Mouse (Mus musculus) embryo, embryonic 9.5 days (tissue): ENCODE measurements around the gene Vps33b.

Source experiments
- DNase-seq: peaks from one replicate; pipeline ENCODE4 v3.0.0-alpha.2; 2017; ENCODE audit errors: extremely low spot score

Gene Vps33b

DNA sequence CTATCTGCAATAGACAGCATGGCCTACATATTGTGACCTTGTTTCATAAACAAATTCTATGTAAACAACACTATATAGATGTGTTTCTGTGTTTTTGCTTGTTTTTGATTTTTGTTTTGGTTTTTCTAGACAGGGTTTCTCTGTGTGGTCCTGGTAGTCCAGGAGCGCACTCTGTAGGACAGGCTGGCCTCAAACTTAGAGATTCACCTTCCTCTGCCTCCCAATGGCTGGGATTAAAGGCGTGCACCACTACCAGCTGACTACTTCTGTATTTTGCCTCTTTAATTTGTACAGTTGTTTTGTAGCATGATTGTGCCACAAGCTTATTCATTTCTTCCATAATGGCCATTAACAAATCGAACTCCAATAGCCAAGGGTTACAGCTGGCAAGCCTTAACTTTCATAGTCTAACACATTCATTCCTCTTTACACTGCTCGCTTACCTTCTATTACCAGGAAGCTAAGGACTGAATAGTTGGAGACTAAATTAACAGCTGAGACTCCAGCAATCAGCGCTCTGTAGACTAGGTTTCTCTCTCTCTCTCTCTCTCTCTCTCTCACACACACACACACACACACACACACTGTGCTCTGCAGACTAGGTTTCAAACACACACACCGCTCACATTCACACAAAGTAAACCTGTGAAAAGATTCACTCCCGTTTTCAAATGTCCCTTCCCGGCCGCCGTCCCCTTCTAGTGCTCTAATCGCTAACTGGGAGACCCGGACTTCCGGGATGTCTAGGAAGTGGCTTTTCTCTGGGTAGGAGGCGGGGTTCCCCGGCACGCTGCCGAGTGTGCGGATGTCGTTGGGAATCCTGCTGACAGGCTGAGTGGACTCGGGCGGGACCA is at the start of gene Vps33b:
TSS of gene Vps33b (plus strand) at position 753 of the 854 bp plus-strand sequence.
- DNase-seq = peak; percentile 92

DNA sequence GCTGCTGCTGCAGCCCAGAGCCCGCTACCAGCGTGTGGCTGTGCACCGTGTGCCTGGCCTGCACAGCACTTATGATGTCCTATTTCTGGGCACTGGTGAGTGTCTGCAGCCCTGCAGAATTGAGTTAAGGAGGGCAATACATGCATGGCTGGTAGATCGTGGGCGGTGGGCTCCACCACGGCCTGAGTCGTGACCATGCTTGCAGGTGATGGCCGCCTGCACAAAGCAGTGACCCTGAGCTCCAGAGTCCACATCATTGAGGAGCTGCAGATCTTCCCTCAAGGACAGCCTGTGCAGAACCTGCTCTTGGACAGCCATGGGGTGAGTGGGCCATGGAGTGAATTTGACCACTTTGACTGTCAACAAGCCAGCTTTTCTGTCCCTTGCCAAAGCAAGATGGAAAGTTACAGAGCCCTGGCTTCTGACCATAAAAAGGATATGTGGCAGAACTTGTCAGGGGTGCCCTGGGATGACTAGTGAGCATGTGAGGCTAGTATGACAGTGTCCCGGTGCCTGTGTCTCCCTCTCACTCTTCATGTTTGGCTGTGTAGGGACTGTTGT is 49.1 kb upstream of the Vps33b start:
- no peak for DNase-seq

- DNase-seq = no peak
Measured at GRCm38 (mm10) chr7:80221179-80221750, 48.2 kb upstream of the Vps33b start.

DNA sequence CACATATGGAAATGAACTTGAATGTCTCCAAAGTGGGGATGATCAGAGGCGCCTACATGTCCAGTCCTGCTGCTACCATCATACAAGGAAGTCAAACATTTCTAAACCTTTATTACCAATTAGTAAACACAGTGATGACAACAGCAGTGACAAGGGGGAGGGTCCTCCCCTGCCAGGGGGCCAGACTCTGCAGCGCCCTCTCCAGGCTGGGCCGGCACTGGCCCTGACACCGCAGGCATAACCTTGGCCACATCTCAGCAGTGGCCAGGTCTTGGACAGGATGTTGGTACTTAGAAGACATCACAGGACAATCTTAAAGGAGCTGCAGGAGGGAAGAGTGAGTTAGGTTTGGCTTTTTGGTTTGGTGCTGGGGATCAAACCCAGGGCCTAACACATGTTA is 42.4 kb upstream of the Vps33b start:
- no peak for DNase-seq

- no peak for DNase-seq
Measured at GRCm38 (mm10) chr7:80230196-80230595, 39.3 kb upstream of the Vps33b start.

DNA sequence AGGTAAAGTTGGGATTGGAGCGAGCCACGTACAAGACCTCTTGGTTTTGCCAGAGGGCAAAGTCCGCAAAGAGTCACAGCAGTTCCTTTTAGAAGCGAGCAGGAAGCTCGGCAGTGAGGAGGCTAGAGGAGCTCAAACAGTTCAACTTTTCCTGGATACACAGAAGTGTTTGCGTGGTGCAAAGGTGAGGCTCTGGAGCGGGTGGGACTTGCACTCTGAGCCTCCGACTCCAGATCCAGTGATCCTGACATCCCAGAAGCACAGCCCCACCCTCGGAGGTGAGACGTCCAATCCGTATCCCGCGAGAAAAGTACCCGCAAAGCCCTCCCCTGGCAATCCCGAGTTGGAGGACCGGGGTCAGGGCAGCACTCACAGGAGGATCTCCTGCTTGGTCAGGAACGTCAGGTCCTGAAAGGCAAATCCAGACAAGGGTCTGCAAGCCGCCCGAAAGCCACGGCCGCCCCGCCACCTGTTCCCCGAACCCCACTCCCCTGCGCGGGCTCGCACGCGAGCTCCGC is 37.4 kb upstream of the Vps33b start:
- DNase-seq = no peak

GRCm38 (mm10) chr7:80232489-80233029 is 36.9 kb upstream of the Vps33b start, which contains the start of the genes Cib1 and Gdpgp1:
Gene Cib1 (minus strand): TSS chr7:80232813.
Gene Gdpgp1 (plus strand): TSS chr7:80232865.
- peak; percentile 99 for DNase-seq

GRCm38 (mm10) chr7:80233799-80234198 is 35.6 kb upstream of the Vps33b start:
- no peak for DNase-seq

DNA sequence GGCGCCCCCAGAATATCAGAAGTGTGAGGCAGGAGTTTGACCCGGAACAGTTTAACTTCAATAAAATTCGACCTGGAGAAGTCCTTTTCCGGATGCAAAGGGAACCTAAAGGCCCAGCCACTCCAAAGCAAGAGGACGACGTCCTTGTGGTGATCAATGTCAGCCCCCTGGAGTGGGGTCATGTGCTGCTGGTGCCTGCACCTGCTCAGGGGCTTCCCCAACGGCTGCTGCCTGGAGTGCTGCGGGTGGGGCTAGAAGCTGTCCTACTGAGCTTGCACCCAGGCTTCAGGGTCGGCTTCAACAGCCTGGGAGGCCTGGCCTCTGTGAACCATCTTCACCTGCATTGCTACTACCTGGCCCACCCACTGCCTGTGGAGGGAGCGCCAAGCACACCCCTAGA is 30.9 kb upstream of the Vps33b start:
- DNase-seq = no peak

GRCm38 (mm10) chr7:80241661-80242060 is 27.8 kb upstream of the Vps33b start:
- no peak for DNase-seq

- no peak for DNase-seq
Measured at GRCm38 (mm10) chr7:80244851-80245250, 24.6 kb upstream of the Vps33b start.

GRCm38 (mm10) chr7:80246148-80246721 is 23.2 kb upstream of the Vps33b start, which contains the start of gene Ttll13:
Gene Ttll13 (plus strand): TSS chr7:80246376.
- peak; percentile 97 for DNase-seq

DNA sequence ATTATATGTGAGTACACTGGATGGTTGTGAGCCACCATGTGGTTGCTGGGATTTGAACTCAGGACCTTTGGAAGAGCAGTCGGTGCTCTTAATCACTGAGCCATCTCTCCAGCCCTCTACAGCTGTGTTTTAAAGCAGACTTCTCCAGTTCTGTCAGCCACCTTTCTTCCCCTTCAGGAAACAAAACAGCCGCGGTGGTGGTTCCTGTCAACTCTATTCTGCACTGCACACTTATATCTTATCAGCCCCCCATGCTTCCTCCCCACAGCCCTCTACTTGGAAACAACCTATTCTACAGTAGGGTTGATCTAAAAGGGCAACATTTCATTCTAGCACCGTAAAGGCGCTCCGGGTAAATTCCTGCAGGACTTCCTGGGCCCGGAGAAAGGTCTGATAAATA is 22.6 kb upstream of the Vps33b start:
- no peak for DNase-seq

- no peak for DNase-seq
Measured at GRCm38 (mm10) chr7:80252437-80252836, 17.0 kb upstream of the Vps33b start.

DNA sequence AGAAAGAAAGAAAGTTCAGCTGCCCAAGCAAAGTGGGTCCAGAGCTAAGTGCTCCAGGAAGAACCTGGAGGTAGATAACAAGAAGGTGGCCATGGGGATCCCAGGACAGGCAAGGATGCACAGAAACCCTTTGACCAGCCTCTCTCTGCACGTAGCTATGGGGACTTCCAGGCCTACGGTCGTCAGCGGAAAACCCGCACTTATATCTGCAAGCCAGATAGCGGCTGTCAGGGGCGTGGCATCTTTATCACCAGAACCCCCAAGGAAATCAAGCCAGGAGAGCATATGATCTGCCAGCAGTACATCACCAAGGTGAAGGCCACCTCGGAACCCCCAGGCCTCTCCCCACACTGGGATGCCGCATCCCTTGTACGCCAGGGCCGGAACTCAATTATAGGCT is 16.6 kb upstream of the Vps33b start:
- DNase-seq = no peak

DNA sequence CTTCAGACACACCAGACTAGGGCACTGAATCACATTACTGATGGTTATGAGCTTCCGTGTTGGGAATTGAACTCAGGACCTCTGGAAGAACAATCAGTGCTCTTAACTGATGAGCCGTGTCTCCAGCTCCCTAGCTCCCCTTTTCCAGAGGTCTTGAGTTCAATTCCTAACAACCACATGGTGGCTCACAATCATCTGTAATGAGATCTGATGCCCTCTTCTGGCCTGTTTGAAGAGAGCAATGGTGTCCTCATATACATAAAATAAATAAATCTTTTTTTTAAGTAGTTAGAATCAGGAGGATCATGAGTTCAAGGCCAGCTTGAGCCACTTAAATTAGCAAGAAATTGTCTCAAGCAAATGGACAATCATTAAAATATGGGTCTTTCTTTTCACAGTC is 13.5 kb upstream of the Vps33b start:
- no peak for DNase-seq

DNA sequence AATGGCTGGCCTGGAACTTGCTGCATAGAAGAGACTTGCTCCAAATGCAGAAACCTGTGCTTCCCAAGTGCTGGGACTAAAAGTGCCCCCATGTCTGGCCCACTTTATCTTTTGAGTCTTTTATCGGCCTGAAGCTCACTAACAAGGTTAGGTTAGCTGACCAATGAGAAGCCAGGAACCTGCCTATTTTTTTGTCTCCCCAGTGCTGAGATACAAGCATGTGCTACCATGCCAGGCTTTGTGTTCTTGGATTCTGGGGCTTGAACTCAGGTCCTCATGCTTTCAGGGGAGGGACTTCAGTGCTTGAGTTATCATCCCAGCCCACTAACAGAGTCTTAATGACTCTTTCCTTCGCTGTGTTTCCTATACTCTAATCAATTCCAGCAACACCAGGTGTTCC is 11.7 kb upstream of the Vps33b start:
- DNase-seq = no peak

GRCm38 (mm10) chr7:80260625-80261371 is 8.7 kb upstream of the Vps33b start, which contains the start of gene Ngrn:
Gene Ngrn (plus strand): TSS chr7:80261215.
- peak; percentile 83 for DNase-seq

- no peak for DNase-seq
Measured at GRCm38 (mm10) chr7:80261372-80261990, 8.0 kb upstream of the Vps33b start.

DNA sequence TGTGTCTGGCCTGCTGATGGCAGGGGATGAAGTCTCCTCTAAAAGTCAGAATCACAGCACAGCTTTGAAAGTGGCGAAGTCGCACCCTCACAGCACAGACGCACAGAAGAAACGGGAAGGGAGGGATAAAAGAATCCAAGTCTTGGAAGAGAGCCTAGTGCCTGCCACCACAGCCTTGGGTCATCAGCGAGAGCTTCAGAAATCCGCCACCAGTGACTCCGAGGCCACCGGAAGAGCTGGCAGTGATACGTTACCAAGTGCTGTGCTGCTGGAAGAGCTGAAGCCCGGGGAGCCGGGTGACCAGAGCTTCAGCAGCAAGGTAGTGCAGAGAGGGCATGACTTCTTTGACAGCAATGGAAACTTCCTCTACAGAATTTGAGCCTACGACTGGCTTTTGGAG is 4.8 kb upstream of the Vps33b start:
- DNase-seq = no peak

GRCm38 (mm10) chr7:80267764-80268163 is 1.7 kb upstream of the Vps33b start:
- DNase-seq = no peak
